Mouse (Mus musculus) heart, embryonic 13.5 days (tissue): Measurements from ENCODE around the gene Cdhr1. TPM values are rescaled to one million over a fixed set of nuclear protein-coding genes. Genes with fewer than 3 reads are reported as not detected.
"Not testable (repeated sequence)": the region's sequence is repeated elsewhere in the genome, so short reads cannot be mapped to it uniquely, and the experiment has no call there.

Experiments
- ATAC-seq: fragments of 200-750 bp; cut with Nextera tagmentation; 2 replicates; pipeline ENCODE4 v1.8.0; 2017; ENCODE audit warnings: moderate TSS enrichment; ENCODE audit not compliant: insufficient number of reproducible peaks, low FRiP score, low TSS enrichment; ENCODE audit errors: extremely low read depth
- H3K27ac ChIP-seq: fragments of 300-500 bp; sonication (generic); replicated peaks from 2 replicates; pipeline ENCODE4 v1.5.1; 2015; ENCODE audit warnings: moderate library complexity, mild to moderate bottlenecking, inconsistent platforms
- H3K27me3 ChIP-seq: fragments of 300-500 bp; sonication (generic); replicated peaks from 2 replicates; pipeline ENCODE4 v1.6.1; 2015; ENCODE audit warnings: mild to moderate bottlenecking, inconsistent platforms
- H3K36me3 ChIP-seq: fragments of 300-500 bp; sonication (generic); 2 replicates; pipeline ENCODE4 v1.6.1; 2015; ENCODE audit warnings: mild to moderate bottlenecking, inconsistent platforms
- H3K4me1 ChIP-seq: fragments of 300-500 bp; sonication (generic); 2 replicates; pipeline ENCODE4 v1.6.1; 2015; ENCODE audit warnings: inconsistent platforms
- H3K4me2 ChIP-seq: fragments of 300-500 bp; sonication (generic); 2 replicates; pipeline ENCODE4 v1.6.1; 2015; ENCODE audit warnings: inconsistent platforms, mild to moderate bottlenecking, moderate library complexity
- H3K4me3 ChIP-seq: fragments of 300-500 bp; sonication (generic); 2 replicates; pipeline ENCODE4 v1.5.1; 2015; ENCODE audit warnings: moderate library complexity, mild to moderate bottlenecking, inconsistent platforms
- H3K9ac ChIP-seq: fragments of 300-500 bp; sonication (generic); 2 replicates; pipeline ENCODE4 v1.6.1; 2015; ENCODE audit warnings: inconsistent platforms, mild to moderate bottlenecking, moderate library complexity
- H3K9me3 ChIP-seq: fragments of 300-500 bp; sonication (generic); 2 replicates; pipeline ENCODE4 v1.6.1; 2016; ENCODE audit warnings: inconsistent platforms
- WGBS: fragments of 180-500 bp; shearing (Covaris S2); methylation state at CpG from one replicate; pipeline ENCODE4 v1.1.7; 2015; ENCODE audit warnings: mixed read lengths; 5-methylcytosine and 5-hydroxymethylcytosine counted together
- polyA plus RNA-seq: library from polyadenylated mRNA; unstranded; fragments of >200 nt; fragmentation: Nextera tagmentation; extraction: Ambion mirVana; gene quantifications from 2 replicates; pipeline ENCODE4 v1.2.1, GENCODE M21; 2015

Gene Cdhr1
- polyA plus RNA-seq, result 0.20 and 0.24 TPM in 2 replicates

GRCm38 (mm10) chr14:37097956-37098530 is at the start of gene Cdhr1:
TSS of gene Cdhr1 (minus strand) at chr14:37098347.
- Histone ChIP-seq H3K4me2 (peak within 1 kb of the TSS; percentile 69), H3K4me3 (peak within 1 kb of the TSS; percentile 45), H3K36me3 (no peaks in the 10 kb centered on the region), H3K4me1 (peaks cover 13% of the 10 kb centered on the region), H3K27ac (no peak within 1 kb of the TSS), H3K9ac (peak within 1 kb of the TSS; percentile 61), H3K27me3 (peaks cover 78% of the 10 kb centered on the region), H3K9me3 (no peaks in the 10 kb centered on the region)
- 2% methylated on average over 30 of the region's 30 CpGs for WGBS
- no peak for ATAC-seq

GRCm38 (mm10) chr14:37139051-37139710 is 41.0 kb upstream of the Cdhr1 start:
- H3K4me1 ChIP-seq, result peaks cover 1% of the 10 kb centered on the region
- 65% methylated on average over 8 of the region's 8 CpGs for WGBS
- no peak overlapping the region for H3K27ac ChIP-seq
- H3K4me2 ChIP-seq, result no peak overlapping the region
- H3K9me3 ChIP-seq, result no peaks in the 10 kb centered on the region
- no peak overlapping the region for H3K4me3 ChIP-seq
- no peaks in the 10 kb centered on the region for H3K36me3 ChIP-seq
- ATAC-seq, result no peak
- no peak overlapping the region for H3K9ac ChIP-seq
- no peaks in the 10 kb centered on the region for H3K27me3 ChIP-seq

DNA sequence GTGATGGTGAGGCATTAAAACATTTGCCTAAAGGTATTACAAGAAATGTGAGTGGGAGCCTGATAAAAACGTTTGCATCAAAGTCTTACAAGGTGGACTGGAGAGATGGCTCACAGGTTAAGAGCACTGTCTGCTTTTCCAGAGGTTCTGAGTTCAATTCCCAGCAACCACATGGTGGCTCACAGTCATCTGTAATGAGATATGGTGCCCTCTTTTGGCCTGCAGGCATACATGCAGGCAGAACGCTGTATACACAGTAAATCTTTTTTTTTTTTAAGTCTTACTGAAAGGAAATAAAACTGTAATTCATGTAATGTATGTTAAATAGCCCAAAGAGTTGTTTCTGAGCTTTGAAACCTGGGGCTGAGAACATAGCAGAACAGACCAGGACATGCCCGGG is 39.4 kb upstream of the Cdhr1 start:
- H3K9ac ChIP-seq, H3K4me2 ChIP-seq, H3K27me3 ChIP-seq, H3K36me3 ChIP-seq, H3K27ac ChIP-seq, H3K4me3 ChIP-seq, ATAC-seq, H3K9me3 ChIP-seq: not testable (repeated sequence)
- WGBS, result 71% methylated on average over 3 of the region's 3 CpGs
- H3K4me1 ChIP-seq, result peaks cover 12% of the 10 kb centered on the region

GRCm38 (mm10) chr14:37136110-37136509 is 38.0 kb upstream of the Cdhr1 start:
- Histone ChIP-seq H3K4me1 (peaks cover 12% of the 10 kb centered on the region), H3K36me3 (peaks cover 23% of the 10 kb centered on the region), H3K4me3 (no peak overlapping the region), H3K27me3 (no peaks in the 10 kb centered on the region), H3K27ac (no peak overlapping the region), H3K4me2 (no peak overlapping the region), H3K9ac (no peak overlapping the region), H3K9me3 (no peaks in the 10 kb centered on the region)
- no peak for ATAC-seq
- WGBS, result 66% methylated on average over 4 of the region's 4 CpGs

DNA sequence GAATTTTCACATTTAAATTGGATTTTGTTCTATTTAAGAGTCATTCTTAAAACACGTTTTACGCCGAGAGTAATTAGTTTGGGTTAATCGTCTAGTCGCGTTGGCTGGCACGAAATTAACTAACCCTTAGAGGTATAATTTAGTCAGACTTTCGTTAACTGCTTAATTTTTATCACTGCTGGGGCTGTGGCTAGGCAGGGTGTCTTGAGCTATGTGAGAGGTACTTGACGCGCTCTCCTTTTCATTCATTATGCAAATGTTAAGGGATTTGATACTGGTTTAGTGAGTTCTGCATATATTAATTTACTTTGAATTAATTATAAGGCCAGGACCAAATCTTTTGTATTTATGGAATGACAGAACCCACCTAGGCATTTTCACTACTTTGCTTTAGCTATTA is 37.5 kb upstream of the Cdhr1 start:
- H3K27me3 ChIP-seq, result no peaks in the 10 kb centered on the region
- H3K36me3 ChIP-seq, result peaks cover 27% of the 10 kb centered on the region
- WGBS, result 2% methylated on average over 10 of the region's 10 CpGs
- peak overlapping the region; percentile 81 for H3K4me2 ChIP-seq
- H3K9ac ChIP-seq, result peak overlapping the region; percentile 73
- H3K4me3 ChIP-seq, result peak overlapping the region; percentile 97
- no peaks in the 10 kb centered on the region for H3K9me3 ChIP-seq
- peaks cover 12% of the 10 kb centered on the region for H3K4me1 ChIP-seq
- no peak overlapping the region for H3K27ac ChIP-seq
- ATAC-seq, result no peak

- Histone ChIP-seq H3K4me1 (peaks cover 12% of the 10 kb centered on the region), H3K9me3 (no peaks in the 10 kb centered on the region), H3K4me3 (peak within 1 kb of the TSS; percentile 97), H3K9ac (peak within 1 kb of the TSS; percentile 96), H3K4me2 (peak within 1 kb of the TSS; percentile 81), H3K27ac (peak within 1 kb of the TSS; percentile 93), H3K36me3 (peaks cover 32% of the 10 kb centered on the region), H3K27me3 (no peaks in the 10 kb centered on the region)
- peak; percentile 99 for ATAC-seq
- WGBS, result under 1% methylated on average over 38 of the region's 38 CpGs
Measured at GRCm38 (mm10) chr14:37135127-37135593, 37.0 kb upstream of the Cdhr1 start, which contains the start of gene Ghitm. TSS of gene Ghitm (minus strand) at chr14:37135272.

DNA sequence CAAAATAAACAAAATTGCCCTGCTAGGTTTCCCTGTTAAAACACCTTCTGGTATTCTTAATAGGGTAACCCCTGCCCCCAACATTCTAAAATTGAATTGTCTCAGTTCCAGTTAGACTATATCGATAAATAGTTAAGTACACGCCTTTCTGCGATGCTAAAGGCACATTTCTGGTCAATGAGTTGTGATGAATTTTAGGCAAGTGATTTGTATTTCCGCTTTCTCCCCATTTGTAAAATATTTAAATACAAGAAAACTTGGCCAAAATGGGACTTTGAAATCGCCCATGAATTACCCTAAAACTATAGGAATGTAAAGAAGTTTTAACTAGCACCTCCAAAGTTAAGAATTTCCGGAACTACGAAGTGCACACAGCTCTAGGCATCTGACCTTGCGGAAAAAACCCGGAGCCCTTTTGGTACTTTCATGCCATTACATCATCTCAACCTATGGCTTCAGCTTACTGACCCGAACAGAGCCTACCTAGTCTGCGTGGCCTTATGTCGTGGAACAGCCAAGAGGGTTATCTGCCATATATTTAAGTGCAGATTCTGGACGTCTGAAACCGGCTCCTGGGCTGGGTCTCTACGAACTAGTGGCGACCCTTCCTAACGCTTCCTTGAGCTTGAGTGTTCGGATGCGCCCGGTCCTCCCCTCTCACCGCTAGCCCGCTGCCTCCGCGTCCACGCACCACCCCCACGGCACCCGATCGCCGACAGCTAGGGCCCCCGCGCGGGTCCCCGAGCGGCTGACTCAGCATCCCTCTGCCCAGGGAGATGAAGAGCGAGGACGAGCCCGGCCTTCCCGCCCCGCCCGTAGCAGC is 36.4 kb upstream of the Cdhr1 start:
- 2% methylated on average over 40 of the region's 40 CpGs for WGBS

DNA sequence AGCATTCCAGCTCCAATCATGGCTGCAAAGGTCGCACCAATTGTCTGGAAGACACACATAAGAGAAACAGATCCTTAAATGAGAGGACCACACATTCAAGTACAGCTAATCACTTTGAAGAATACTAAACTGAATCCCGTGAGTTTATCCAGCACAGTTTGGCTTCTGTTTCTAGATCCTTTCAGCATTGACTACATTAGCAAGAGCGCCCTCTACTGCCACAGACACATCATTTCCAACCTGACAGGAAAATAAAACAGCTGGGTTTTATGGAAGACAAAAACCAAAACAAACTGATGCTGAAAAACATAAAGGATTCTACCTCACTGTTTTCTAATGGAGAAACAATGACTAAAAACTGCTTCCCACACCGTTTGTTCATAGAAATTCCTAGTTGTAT is 29.5 kb upstream of the Cdhr1 start:
- Histone ChIP-seq H3K4me3 (no peak overlapping the region), H3K9me3 (no peaks in the 10 kb centered on the region)
- WGBS, result 41% methylated on average over 4 of the region's 4 CpGs

More for the DNA sequence above, 36.4 kb upstream of the Cdhr1 start:
- Histone ChIP-seq H3K9ac (peak overlapping the region; percentile 96), H3K36me3 (peaks cover 38% of the 10 kb centered on the region), H3K9me3 (no peaks in the 10 kb centered on the region), H3K27ac (peak overlapping the region; percentile 93), H3K4me1 (peaks cover 12% of the 10 kb centered on the region), H3K27me3 (no peaks in the 10 kb centered on the region), H3K4me2 (peak overlapping the region; percentile 72), H3K4me3 (peak overlapping the region; percentile 97)
- no peak; the same call in none of the 2 replicates for ATAC-seq

DNA sequence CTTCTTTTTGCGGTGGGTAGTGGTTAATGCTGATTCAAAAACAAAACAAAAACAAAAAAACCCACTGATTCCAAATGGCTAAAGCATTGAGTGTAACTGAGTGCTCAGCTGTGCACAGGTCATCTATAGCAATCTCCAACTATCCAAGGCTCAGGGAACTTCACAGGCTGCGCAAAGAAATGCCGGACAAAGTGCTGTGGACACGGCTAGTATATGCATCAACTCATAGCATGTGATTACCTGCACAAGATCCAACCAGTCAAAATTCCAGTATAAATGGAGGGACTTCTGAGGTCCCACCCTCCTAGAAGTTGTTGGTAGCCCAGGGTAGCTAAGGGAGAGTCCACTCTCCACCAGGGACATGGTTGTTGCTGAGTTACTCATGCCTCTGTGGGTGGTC is 21.1 kb upstream of the Cdhr1 start:
- Histone ChIP-seq H3K9ac (no peak overlapping the region), H3K27ac (no peak overlapping the region), H3K9me3 (no peaks in the 10 kb centered on the region), H3K4me2 (no peak overlapping the region), H3K4me1 (peaks cover 14% of the 10 kb centered on the region), H3K27me3 (peaks cover 5% of the 10 kb centered on the region; the same call in 1 of the 2 replicates), H3K4me3 (no peak overlapping the region), H3K36me3 (peaks cover 57% of the 10 kb centered on the region)
- ATAC-seq, result no peak
- WGBS, result 93% methylated on average over 4 of the region's 4 CpGs

More for the DNA sequence above, 29.5 kb upstream of the Cdhr1 start:
- peaks cover 92% of the 10 kb centered on the region for H3K36me3 ChIP-seq
- no peak overlapping the region for H3K4me2 ChIP-seq
- no peak for ATAC-seq
- H3K4me1 ChIP-seq, result no peaks in the 10 kb centered on the region
- H3K27me3 ChIP-seq, result no peaks in the 10 kb centered on the region
- H3K27ac ChIP-seq, result no peak overlapping the region
- no peak overlapping the region for H3K9ac ChIP-seq

DNA sequence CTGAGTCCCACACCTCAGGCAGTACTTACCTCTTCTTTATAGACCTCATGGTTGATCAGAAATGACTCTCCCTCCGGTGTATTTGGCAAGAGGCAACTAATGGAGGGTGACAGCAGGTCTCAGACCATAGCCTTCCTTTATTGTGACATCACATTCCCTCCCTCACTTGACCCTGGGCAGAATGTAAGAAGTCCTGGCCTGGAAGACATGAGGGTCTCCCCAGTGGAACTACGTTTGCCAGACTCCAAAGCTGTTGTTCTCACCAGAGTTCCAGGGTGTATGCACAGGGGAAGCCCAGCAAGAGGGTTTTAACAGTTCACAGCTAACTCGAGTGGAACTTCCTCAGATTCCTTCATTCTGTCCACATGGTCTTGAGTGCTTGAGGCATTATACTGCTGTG is 15.8 kb upstream of the Cdhr1 start, which contains the start of gene 2610528A11Rik:
Gene 2610528A11Rik, minus strand, starts transcription at position 101 of the 400 bp plus-strand sequence.
- Histone ChIP-seq H3K9me3 (no peaks in the 10 kb centered on the region), H3K4me1 (peaks cover 25% of the 10 kb centered on the region), H3K27ac (no peak within 1 kb of the TSS), H3K4me3 (no peak within 1 kb of the TSS), H3K9ac (no peak within 1 kb of the TSS), H3K36me3 (peaks cover 6% of the 10 kb centered on the region; the same call in 1 of the 2 replicates), H3K27me3 (peaks cover 10% of the 10 kb centered on the region; the same call in 1 of the 2 replicates), H3K4me2 (no peak within 1 kb of the TSS)
- no peak for ATAC-seq
- WGBS, result 60% methylated on average over 3 of the region's 3 CpGs

- Histone ChIP-seq H3K4me1 (peaks cover 25% of the 10 kb centered on the region), H3K4me3 (no peak overlapping the region), H3K27me3 (peaks cover 10% of the 10 kb centered on the region; the same call in 1 of the 2 replicates), H3K4me2 (no peak overlapping the region), H3K27ac (no peak overlapping the region), H3K36me3 (no peaks in the 10 kb centered on the region), H3K9me3 (no peaks in the 10 kb centered on the region), H3K9ac (no peak overlapping the region)
- no peak for ATAC-seq
- 83% methylated on average over 7 of the region's 7 CpGs for WGBS
Measured at GRCm38 (mm10) chr14:37112931-37113330, 14.8 kb upstream of the Cdhr1 start.
